Mouse (Mus musculus) spleen, adult 2 months (tissue): Measurements from ENCODE around the gene Slc35b2.

ENCODE experiments used
- CTCF ChIP-seq: fragments of 200-500 bp; IDR thresholded peaks from 2 replicates; pipeline ENCODE4 v1.5.1; 2011; ENCODE audit warnings: mild to moderate bottlenecking, inconsistent platforms; ENCODE audit not compliant: insufficient read depth, insufficient read length, insufficient replicate concordance; ENCODE audit errors: extremely low read depth
- POLR2A ChIP-seq: fragments of 200-500 bp; IDR thresholded peaks from 2 replicates; pipeline ENCODE4 v1.6.1; 2011; ENCODE audit warnings: low read depth, low read length, inconsistent platforms

DNA sequence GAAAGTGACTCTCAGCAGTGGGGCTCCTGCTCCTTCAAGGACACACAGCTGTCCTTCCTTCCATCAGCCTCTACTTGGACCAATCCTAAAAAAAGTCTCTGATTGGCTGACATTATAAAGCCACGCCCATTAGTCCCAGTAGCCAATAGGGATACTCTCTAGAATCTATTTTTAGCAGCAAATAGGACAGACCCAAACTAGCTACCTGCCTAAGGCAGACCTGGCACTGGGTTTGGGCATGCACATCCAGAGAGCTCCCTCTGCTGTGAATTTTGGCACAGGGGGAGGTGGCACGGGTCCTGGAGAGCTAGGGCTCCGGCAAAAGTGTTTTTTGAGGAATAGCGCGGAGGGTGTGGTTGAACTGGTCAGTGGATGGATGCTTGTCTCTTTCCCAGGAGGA lies 37.1 kb upstream of the Slc35b2 start:
- no peak for TF ChIP-seq CTCF
- no peak for TF ChIP-seq POLR2A
